Mouse (Mus musculus) forebrain, postnatal 0 days (tissue): ENCODE data around the gene Smc3. TPM values are rescaled to one million over a fixed set of nuclear protein-coding genes. Genes with fewer than 3 reads are reported as not detected.
A peak's percentile ranks its signal among the peaks of the same experiment; 100 is the strongest.

Source experiments
- ATAC-seq: fragments of 200-750 bp; cut with Nextera tagmentation; 2 replicates; pipeline ENCODE4 v1.8.0; 2017; ENCODE audit warnings: mild to moderate bottlenecking, moderate library complexity
- DNase-seq: peaks from one replicate; pipeline ENCODE4 v3.0.0-alpha.2; 2015
- H3K27ac ChIP-seq: fragments of 300-500 bp; sonication (generic); 2 replicates; pipeline ENCODE4 v1.5.1; 2014; ENCODE audit warnings: low read depth, mild to moderate bottlenecking, antibody characterized with exemption, low read length, moderate library complexity, mixed read lengths
- H3K27me3 ChIP-seq: fragments of 300-500 bp; sonication (generic); 2 replicates; pipeline ENCODE4 v1.6.1; 2014; ENCODE audit warnings: mild to moderate bottlenecking, low read length, mixed read lengths; ENCODE audit not compliant: insufficient read depth
- H3K36me3 ChIP-seq: fragments of 300-500 bp; sonication (generic); 2 replicates; pipeline ENCODE4 v1.6.1; 2014; ENCODE audit warnings: mild to moderate bottlenecking, moderate library complexity; ENCODE audit not compliant: insufficient read depth
- H3K4me1 ChIP-seq: fragments of 300-500 bp; sonication (generic); 2 replicates; pipeline ENCODE4 v1.6.1; 2014; ENCODE audit warnings: antibody characterized with exemption; ENCODE audit not compliant: insufficient read depth
- H3K4me2 ChIP-seq: fragments of 300-500 bp; sonication (generic); 2 replicates; pipeline ENCODE4 v1.6.1; 2014; ENCODE audit warnings: low read depth, mild to moderate bottlenecking, moderate library complexity
- H3K4me3 ChIP-seq: fragments of 300-500 bp; sonication (generic); 2 replicates; pipeline ENCODE4 v1.5.1; 2014; ENCODE audit warnings: low read depth, low read length, mixed read lengths
- H3K9ac ChIP-seq: fragments of 300-500 bp; sonication (generic); 2 replicates; pipeline ENCODE4 v1.6.1; 2014; ENCODE audit warnings: mild to moderate bottlenecking
- H3K9me3 ChIP-seq: fragments of 300-500 bp; sonication (generic); 2 replicates; pipeline ENCODE4 v1.6.1; 2016; ENCODE audit warnings: low read length
- CTCF ChIP-seq: sonication (generic); IDR thresholded peaks from 2 replicates; pipeline ENCODE4 v1.5.1; 2016; ENCODE audit warnings: antibody characterized with exemption, control low read depth, low read depth
- WGBS: fragments of 180-500 bp; shearing (Covaris S2); extraction: QIAGEN DNeasy Blood & Tissue Kit; methylation state at CpG from one replicate; pipeline ENCODE4 v1.1.7; 2014; 5-methylcytosine and 5-hydroxymethylcytosine counted together
- polyA plus RNA-seq: library from polyadenylated mRNA; unstranded; fragments of >200 nt; fragmentation: Nextera tagmentation; extraction: Ambion mirVana; gene quantifications from 2 replicates; pipeline ENCODE4 v1.2.1, GENCODE M21; 2015
- total RNA-seq: library from RNA; depleted of rRNA; stranded (reverse); fragments of >200 nt; gene quantifications from 2 replicates; pipeline ENCODE4 v1.2.3, GENCODE M21; 2014

Smc3 gene
- total and polyA plus RNA-seq, 2 experiments from 2014 or later = 41.4 to 47.0 TPM

DNA sequence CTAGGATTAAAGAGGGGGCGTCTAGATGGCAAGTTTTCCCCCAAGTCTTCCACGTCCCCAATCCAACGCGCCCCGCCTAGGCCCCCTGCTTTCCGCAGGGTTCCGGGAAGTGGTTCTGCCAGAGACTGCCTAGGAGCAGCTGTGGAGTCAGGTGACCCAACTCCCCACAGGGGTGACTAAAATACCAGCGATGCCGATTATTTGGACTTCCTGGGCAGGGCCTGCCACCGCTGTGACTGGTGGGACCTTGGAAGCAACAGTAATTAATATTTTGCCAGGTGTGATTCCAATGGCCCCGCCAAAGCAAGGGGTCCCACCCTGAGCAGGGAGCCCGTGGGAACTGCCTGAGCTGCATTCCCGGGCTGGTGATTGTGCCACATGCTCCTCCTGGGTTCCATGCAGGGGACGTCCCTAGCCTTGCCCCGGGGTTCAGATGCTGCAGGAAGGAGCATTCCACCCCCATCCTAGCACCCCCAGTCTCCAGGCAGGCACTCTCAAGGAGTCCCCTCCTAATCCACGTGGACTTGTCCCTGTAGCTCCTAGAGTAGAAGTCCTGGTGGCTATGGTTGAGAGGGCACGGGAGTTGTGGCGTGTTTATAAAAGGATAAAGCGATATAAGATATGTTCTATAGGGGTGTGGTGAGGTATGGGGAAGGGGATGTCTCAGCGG is 42.8 kb upstream of the Smc3 start:
- ATAC-seq = no peak
- no peak overlapping the region for H3K4me2 ChIP-seq

DNA sequence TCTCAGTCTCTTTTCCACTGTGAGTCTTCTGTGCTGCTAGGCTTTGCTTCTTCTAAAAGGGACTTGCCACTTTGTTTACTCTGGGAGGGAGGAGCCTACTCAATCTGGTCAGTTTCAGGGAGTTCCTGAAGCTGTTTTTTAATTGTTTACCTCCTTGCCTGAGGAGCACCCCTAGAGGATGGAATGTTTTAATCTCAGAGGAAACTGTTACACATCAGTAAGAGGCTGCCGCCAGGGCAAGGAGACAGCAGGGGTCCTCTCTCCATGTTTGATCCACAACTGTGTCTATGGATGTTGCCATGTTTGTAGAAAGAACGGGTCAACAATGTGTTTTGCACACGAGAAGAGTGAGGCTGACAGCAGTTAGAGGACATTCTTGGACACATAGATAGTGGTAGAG is 39.8 kb upstream of the Smc3 start:
- no peak for DNase-seq
- H3K4me2 ChIP-seq = no peak overlapping the region
- no peak overlapping the region for H3K9ac ChIP-seq
- H3K9me3 ChIP-seq = no peaks in the 10 kb centered on the region
- H3K36me3 ChIP-seq = no peaks in the 10 kb centered on the region
- WGBS = 80% methylated on average over 3 of the region's 3 CpGs
- no peak for TF ChIP-seq CTCF
- no peak overlapping the region for H3K27ac ChIP-seq
- H3K4me3 ChIP-seq = no peak overlapping the region
- ATAC-seq = no peak
- no peaks in the 10 kb centered on the region for H3K27me3 ChIP-seq
- H3K4me1 ChIP-seq = no peaks in the 10 kb centered on the region

More for the DNA sequence above, 42.8 kb upstream of the Smc3 start:
- WGBS = 50% methylated on average over 20 of the region's 20 CpGs
- no peaks in the 10 kb centered on the region for H3K36me3 ChIP-seq
- no peaks in the 10 kb centered on the region for H3K4me1 ChIP-seq
- no peak for TF ChIP-seq CTCF
- no peaks in the 10 kb centered on the region for H3K27me3 ChIP-seq
- no peak overlapping the region for H3K9ac ChIP-seq
- DNase-seq = no peak
- no peak overlapping the region for H3K27ac ChIP-seq
- H3K4me3 ChIP-seq = no peak overlapping the region
- H3K9me3 ChIP-seq = no peaks in the 10 kb centered on the region

DNA sequence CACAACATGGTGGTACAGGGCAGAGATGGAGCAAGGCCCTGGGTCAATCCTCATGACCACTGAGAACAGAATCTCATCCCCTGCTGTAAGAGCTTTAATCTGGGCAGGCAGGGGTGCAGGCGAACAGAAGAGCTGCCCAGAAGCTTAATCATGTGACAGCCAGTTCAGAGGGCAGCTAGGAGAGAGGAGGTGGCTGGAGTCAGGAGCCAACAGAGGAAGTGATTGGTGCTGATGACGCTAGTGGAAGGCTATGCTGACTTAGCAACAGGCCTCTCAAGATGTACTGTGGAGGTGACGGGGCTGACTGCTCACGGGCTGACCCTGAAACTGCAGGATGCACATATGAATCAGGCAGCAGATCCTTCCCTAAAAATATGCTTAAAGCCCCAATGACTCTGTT is 36.0 kb upstream of the Smc3 start:
- H3K27ac ChIP-seq = no peak overlapping the region
- no peaks in the 10 kb centered on the region for H3K36me3 ChIP-seq
- no peaks in the 10 kb centered on the region for H3K4me1 ChIP-seq
- WGBS = 62% methylated on average over 4 of the region's 4 CpGs
- no peaks in the 10 kb centered on the region for H3K27me3 ChIP-seq
- DNase-seq (no peak), ATAC-seq (no peak)
- no peak overlapping the region for H3K9ac ChIP-seq
- no peak overlapping the region for H3K4me3 ChIP-seq
- TF ChIP-seq CTCF = no peak
- no peaks in the 10 kb centered on the region for H3K9me3 ChIP-seq
- no peak overlapping the region for H3K4me2 ChIP-seq

DNA sequence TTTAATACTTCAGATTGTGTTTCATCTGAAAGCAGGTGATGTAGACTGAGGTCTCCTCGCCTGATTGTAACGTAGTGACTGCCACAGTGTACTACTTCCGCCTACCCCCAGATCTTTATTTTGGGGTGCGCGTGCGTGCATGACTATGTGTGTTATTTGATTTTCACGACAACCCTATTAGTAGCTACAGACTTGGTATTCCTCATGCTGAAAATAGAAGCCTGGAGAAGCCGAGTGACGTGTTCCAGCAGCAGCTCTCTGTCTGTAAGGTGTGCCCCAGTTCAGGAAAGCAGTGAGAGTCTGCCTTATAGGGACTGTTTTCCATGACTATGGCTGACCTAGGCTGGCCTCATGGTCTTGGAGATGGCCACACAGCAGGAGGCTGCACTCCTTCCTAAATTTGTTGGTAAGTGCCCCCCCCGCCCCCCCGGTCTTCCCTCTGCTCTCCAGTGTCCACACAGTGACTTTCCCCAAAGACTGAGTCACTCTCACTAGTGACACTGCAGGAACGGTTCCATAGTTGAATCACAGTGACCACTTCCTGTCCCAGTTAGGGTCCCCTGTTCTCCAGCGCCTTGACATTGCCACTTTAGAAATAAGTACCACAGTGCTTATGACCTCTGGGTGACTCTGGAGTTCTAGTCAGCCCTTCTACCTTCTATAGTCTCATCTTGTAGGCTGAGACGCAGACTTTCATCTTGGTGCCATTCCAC is 34.5 kb upstream of the Smc3 start:
- 96% methylated on average over 14 of the region's 14 CpGs for WGBS
- Histone ChIP-seq H3K9me3 (no peaks in the 10 kb centered on the region), H3K9ac (no peak overlapping the region), H3K4me2 (no peak overlapping the region), H3K4me1 (no peaks in the 10 kb centered on the region), H3K27me3 (no peaks in the 10 kb centered on the region), H3K27ac (no peak overlapping the region), H3K4me3 (no peak overlapping the region), H3K36me3 (no peaks in the 10 kb centered on the region)
- no peak for TF ChIP-seq CTCF
- ATAC-seq (no peak), DNase-seq (no peak)

DNA sequence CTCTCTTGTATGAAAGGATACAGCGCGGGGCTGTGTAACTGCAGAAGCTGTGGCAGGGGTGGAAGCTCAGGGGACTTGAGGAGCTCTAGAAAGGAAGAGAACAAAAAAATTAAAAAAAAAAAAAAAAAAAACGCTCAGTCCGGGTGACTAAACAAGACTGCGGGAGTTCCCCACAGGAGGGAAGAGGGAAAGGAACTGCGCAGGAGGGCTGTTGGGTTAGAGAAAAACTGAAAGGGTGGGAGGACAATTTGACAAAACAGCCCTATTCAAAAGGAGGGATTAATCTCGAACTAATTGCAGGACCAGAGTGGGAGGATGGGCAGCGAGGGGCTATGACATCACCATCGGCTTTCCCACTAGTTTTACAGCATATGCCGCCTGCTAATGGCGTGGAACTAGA is 32.3 kb upstream of the Smc3 start:
- H3K4me1 ChIP-seq = no peaks in the 10 kb centered on the region
- H3K9me3 ChIP-seq = no peaks in the 10 kb centered on the region
- H3K27ac ChIP-seq = no peak overlapping the region
- TF ChIP-seq CTCF = no peak
- H3K4me2 ChIP-seq = no peak overlapping the region
- ATAC-seq (peak; percentile 12; the same call in 1 of the 2 replicates), DNase-seq (no peak)
- H3K9ac ChIP-seq = no peak overlapping the region
- H3K4me3 ChIP-seq = no peak overlapping the region
- WGBS = 8% methylated on average over 11 of the region's 11 CpGs
- H3K36me3 ChIP-seq = no peaks in the 10 kb centered on the region
- no peaks in the 10 kb centered on the region for H3K27me3 ChIP-seq

DNA sequence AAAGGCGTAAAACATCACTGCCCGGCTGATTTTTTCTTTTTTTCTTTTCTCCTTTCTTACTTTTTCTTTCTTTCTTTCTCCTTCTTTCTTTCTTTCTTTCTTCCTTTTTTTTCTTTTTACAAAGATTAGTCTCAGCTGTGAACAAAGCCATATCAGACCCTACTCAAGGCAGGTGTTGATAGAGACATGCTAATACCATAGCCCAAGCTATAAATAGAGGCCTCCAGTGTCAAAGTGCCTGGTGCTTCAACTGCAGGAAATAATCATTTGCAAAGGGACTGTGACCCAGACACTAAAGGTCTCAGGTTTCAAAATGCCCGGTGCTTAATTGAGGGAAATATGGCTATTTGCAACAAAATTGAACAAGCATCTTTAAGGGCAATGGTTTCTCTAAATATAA is 31.6 kb upstream of the Smc3 start:
- Histone ChIP-seq H3K9ac (no peak overlapping the region), H3K4me3 (no peak overlapping the region), H3K36me3 (no peaks in the 10 kb centered on the region), H3K27me3 (no peaks in the 10 kb centered on the region), H3K4me2 (no peak overlapping the region), H3K27ac (no peak overlapping the region), H3K4me1 (no peaks in the 10 kb centered on the region), H3K9me3 (no peaks in the 10 kb centered on the region)
- no peak for TF ChIP-seq CTCF
- 78% methylated on average over 3 of the region's 3 CpGs for WGBS
- ATAC-seq (no peak), DNase-seq (no peak)

DNA sequence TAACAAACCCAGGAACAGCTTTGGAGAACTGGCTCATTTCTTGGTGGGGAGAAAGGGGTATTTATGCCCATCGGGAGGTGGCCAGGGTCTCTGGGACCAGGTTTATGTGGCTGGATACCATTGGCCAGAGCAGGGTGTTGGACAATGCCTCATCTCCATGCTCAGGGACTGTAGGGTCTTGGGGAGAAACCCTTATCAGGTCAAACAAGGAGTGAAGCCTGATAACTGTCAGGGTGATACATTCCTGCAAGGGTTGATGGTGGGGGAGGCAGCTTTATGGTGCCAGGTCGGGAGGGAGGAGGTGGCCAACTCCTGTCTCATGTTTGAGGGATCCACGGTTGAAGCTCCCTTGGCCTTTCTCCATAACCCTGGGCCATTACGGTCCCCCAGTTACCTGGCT is 29.1 kb upstream of the Smc3 start:
- no peaks in the 10 kb centered on the region for H3K4me1 ChIP-seq
- H3K27ac ChIP-seq = no peak overlapping the region
- ATAC-seq = no peak
- no peak for TF ChIP-seq CTCF
- H3K4me2 ChIP-seq = no peak overlapping the region
- 89% methylated on average over 4 of the region's 4 CpGs for whole genome bisulfite sequencing
- no peaks in the 10 kb centered on the region for H3K36me3 ChIP-seq
- no peak overlapping the region for H3K9ac ChIP-seq
- H3K4me3 ChIP-seq = no peak overlapping the region
- no peaks in the 10 kb centered on the region for H3K9me3 ChIP-seq
- no peak for DNase-seq
- no peaks in the 10 kb centered on the region for H3K27me3 ChIP-seq
